Mouse (Mus musculus) midbrain, embryonic 16.5 days (tissue): ENCODE results near the gene Fam151a. TPM values are rescaled to one million over a fixed set of nuclear protein-coding genes. Genes with fewer than 3 reads are reported as not detected.
"Not testable (repeated sequence)": the region's sequence is repeated elsewhere in the genome, so short reads cannot be mapped to it uniquely, and the experiment has no call there.

Experiments used
- ATAC-seq: fragments of 200-750 bp; cut with Nextera tagmentation; 2 replicates; pipeline ENCODE4 v1.8.0; 2017; ENCODE audit warnings: moderate TSS enrichment
- H3K27ac ChIP-seq: fragments of 300-500 bp; sonication (generic); 2 replicates; pipeline ENCODE4 v1.5.1; 2014; ENCODE audit warnings: mild to moderate bottlenecking, low read length, mixed read lengths
- H3K27me3 ChIP-seq: fragments of 300-500 bp; sonication (generic); 2 replicates; pipeline ENCODE4 v1.6.1; 2014; ENCODE audit warnings: low read depth, low read length, mixed read lengths; ENCODE audit not compliant: control insufficient read depth, insufficient read depth
- H3K36me3 ChIP-seq: fragments of 300-500 bp; sonication (generic); 2 replicates; pipeline ENCODE4 v1.6.1; 2014; ENCODE audit warnings: mild to moderate bottlenecking, low read length, moderate library complexity, mixed read lengths; ENCODE audit not compliant: control insufficient read depth, insufficient read depth
- H3K4me1 ChIP-seq: fragments of 300-500 bp; sonication (generic); 2 replicates; pipeline ENCODE4 v1.6.1; 2014; ENCODE audit warnings: mild to moderate bottlenecking, low read length, mixed read lengths; ENCODE audit not compliant: control insufficient read depth, insufficient read depth
- H3K4me2 ChIP-seq: fragments of 300-500 bp; sonication (generic); 2 replicates; pipeline ENCODE4 v1.6.1; 2014; ENCODE audit warnings: mild to moderate bottlenecking, low read length, mixed read lengths
- H3K4me3 ChIP-seq: fragments of 300-500 bp; sonication (generic); 2 replicates; pipeline ENCODE4 v1.5.1; 2014; ENCODE audit warnings: low read depth, mild to moderate bottlenecking, low read length, moderate library complexity, mixed read lengths
- H3K9ac ChIP-seq: fragments of 300-500 bp; sonication (generic); 2 replicates; pipeline ENCODE4 v1.6.1; 2014; ENCODE audit warnings: low read depth, low read length, mixed read lengths
- H3K9me3 ChIP-seq: fragments of 300-500 bp; sonication (generic); replicated peaks from 2 replicates; pipeline ENCODE4 v1.6.1; 2014; ENCODE audit warnings: mild to moderate bottlenecking, low read length, mixed read lengths; ENCODE audit not compliant: control insufficient read depth, poor library complexity, severe bottlenecking
- WGBS: fragments of 180-500 bp; shearing (Covaris S2); extraction: QIAGEN DNeasy Blood & Tissue Kit; methylation state at CpG from one replicate; pipeline ENCODE4 v1.1.7; 2014; 5-methylcytosine and 5-hydroxymethylcytosine counted together
- polyA plus RNA-seq: library from polyadenylated mRNA; unstranded; fragments of >200 nt; fragmentation: Nextera tagmentation; extraction: Ambion mirVana; gene quantifications from 2 replicates; pipeline ENCODE4 v1.2.1, GENCODE M21; 2015

The Fam151a gene
- polyA plus RNA-seq, 1 experiment from 2014 or later = not detected

DNA sequence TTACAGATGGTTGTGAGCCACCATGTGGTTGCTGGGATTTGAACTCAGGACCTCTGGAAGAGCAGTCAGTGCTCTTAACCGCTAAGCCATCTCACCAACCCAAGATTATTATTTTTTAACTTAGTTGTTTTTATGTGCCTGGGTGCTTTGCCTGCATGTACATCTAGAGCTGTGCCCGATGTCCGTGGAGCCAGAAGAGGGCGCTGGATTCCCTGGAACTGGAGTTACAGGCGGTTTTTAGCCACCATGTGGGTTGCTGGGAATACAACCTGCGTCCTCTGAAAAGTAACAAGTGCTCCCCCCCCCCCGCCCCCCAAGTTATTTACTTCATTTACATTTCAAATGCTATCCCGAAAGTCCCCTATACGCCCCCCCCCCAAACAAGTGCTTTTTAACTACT, 60.1 kb downstream of the Fam151a start:
- not testable (repeated sequence) for H3K27ac ChIP-seq, H3K9ac ChIP-seq, H3K4me1 ChIP-seq, H3K4me2 ChIP-seq, ATAC-seq, H3K4me3 ChIP-seq, H3K36me3 ChIP-seq, H3K9me3 ChIP-seq, H3K27me3 ChIP-seq
- WGBS = 92% methylated on average over 9 of the region's 9 CpGs

GRCm38 (mm10) chr4:106794247-106794646, 60.6 kb downstream of the Fam151a start:
- no peak for ATAC-seq
- Histone ChIP-seq H3K9ac (no peak overlapping the region), H3K4me1 (0 out of 2 replicates have a peak, but pooled peaks cover 2% of the 10 kb centered on the region), H3K27ac (no peak overlapping the region), H3K4me2 (no peak overlapping the region), H3K4me3 (no peak overlapping the region), H3K27me3 (no peaks in the 10 kb centered on the region; the same call in 1 of the 2 replicates), H3K36me3 (no peaks in the 10 kb centered on the region), H3K9me3 (no peaks in the 10 kb centered on the region)
- 90% methylated on average over 7 of the region's 7 CpGs for WGBS

DNA sequence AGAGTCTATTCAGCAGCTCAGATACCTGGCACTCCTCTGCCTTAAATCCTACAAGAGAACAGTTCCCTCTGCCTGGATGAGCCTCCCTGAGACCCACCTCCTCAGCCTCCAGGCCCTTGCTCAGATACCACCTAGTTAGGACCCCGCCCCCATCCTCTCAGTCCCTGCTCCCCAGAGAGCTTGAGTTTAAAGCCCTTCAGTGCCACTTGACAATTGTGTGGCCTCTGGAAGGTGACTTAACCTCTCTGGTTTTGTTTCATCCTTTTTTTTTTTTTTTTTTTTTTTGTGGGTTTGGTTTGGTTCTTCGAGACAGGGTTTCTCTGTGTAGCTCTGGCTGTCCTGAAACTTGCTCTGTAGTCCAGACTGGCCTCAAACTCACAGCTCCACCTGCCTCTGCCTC, 61.6 kb downstream of the Fam151a start:
- no peak for ATAC-seq
- Histone ChIP-seq H3K4me3 (no peak overlapping the region), H3K36me3 (no peaks in the 10 kb centered on the region), H3K9me3 (no peaks in the 10 kb centered on the region), H3K27ac (no peak overlapping the region), H3K9ac (no peak overlapping the region), H3K4me1 (peaks cover 4% of the 10 kb centered on the region; the same call in 1 of the 2 replicates), H3K4me2 (no peak overlapping the region), H3K27me3 (no peaks in the 10 kb centered on the region; the same call in 1 of the 2 replicates)
- 91% methylated on average over 2 of the region's 2 CpGs for WGBS

Other genes with a start within 250 kb of the Fam151a start
- gene Bsnd, start 241.6 kb upstream of the Fam151a start, polyA plus RNA-seq = not detected in 2 replicates
- 3.8 and 4.7 TPM in 2 replicates for gene Dhcr24, start 172.9 kb upstream of the Fam151a start, polyA plus RNA-seq
- not detected in 2 replicates for gene Lexm, start 116.6 kb upstream of the Fam151a start, polyA plus RNA-seq
- gene Ttc22, start 111.5 kb upstream of the Fam151a start, polyA plus RNA-seq = 3.6 and 4.4 TPM in 2 replicates
- gene Pars2, start 82.8 kb upstream of the Fam151a start, polyA plus RNA-seq = 8.9 and 9.9 TPM in 2 replicates
- gene Ttc4, start 54.9 kb upstream of the Fam151a start, polyA plus RNA-seq = 159 and 163 TPM in 2 replicates
- gene Mroh7, start 3.0 kb upstream of the Fam151a start, polyA plus RNA-seq = 0.38 and 1.6 TPM in 2 replicates
- 1.9 and 2.2 TPM in 2 replicates for gene Acot11, start 71.1 kb downstream of the Fam151a start, polyA plus RNA-seq
- gene Ssbp3, start 176.8 kb downstream of the Fam151a start, polyA plus RNA-seq = 129 and 164 TPM in 2 replicates